Mouse (Mus musculus) testis, adult 10 weeks (tissue): ENCODE data around the gene Olfr743. TPM values are rescaled to one million over a fixed set of nuclear protein-coding genes. Genes with fewer than 3 reads are reported as not detected.

Experiments
- polyA plus RNA-seq: library from polyadenylated mRNA; stranded (reverse); fragments of 350-450 nt; fragmentation: Illumina TruSeq; extraction: RNeasy Lipid Tissue Mini Kit (QIAGEN cat#74804); gene quantifications from one replicate; pipeline ENCODE4 v1.2.3, GENCODE M21; 2014; ENCODE audit warnings: low read depth, low replicate concordance

Gene Olfr743
- 0.15 TPM for polyA plus RNA-seq

DNA sequence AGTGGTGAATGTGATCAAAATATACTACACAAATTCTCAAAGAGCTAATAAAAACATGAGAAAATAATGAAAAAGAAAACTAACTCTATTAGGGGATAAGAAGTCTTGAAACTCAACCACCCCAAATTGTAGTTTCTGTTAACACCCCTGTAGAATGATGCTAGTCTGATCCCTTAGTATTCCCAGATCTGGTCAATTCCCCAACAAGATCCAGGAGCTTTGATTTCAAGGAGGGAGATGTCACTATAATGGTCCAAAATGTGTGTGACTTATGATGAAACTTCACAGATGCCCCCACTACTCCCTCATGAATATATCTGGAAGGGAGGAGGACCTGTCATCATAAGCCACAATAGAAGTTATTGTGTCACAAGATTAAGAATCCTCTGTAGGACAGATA, at the start of gene Olfr743:
Gene Olfr743, plus strand, starts transcription at position 301 of the 400 bp plus-strand sequence.

DNA sequence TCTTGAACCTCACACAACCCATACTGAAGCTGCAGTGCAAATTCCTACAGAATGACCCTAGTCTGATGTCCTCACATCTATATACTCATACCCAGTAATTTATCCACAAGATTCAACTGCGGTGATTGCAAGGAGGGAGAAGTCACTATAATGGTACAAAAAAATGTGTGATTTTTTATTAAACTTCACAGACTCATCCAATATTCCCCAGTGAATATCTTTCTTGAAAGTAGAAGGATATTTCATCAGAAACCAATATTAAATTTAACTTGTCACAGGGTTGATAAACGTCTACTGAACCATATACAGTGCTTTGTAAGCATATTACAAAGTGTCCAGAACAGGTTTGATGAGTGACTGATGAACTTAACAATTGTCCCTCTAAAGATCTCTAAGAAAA, 49.2 kb upstream of the Olfr743 start, which contains the start of gene Olfr741:
Gene Olfr741, plus strand, starts transcription at position 301 of the 400 bp plus-strand sequence.

DNA sequence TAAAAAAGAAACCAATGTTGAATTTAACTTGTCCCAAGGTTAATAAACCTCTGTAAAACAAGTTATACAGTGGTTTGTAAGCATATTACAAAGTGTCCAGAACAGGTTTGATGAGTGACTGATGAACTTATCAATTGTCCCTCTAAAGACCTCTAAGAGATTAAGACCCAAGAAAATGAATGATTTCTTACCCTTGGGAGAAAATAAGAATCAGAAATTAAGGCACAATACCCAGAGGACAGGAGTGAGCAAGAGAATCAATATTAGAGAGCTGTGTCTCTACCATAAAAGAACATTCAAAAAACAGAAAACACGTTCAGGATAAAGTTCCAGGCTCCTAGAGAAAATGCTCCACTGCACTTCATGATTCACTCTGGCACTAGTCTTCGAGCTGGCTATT, 18.3 kb upstream of the Olfr743 start, which contains the start of gene Olfr742:
Gene Olfr742, plus strand, starts transcription at position 301 of the 400 bp plus-strand sequence.

Other genes starting within 250 kb of the Olfr743 start
- gene Olfr732, start 237.6 kb upstream of the Olfr743 start, polyA plus RNA-seq = 0.49 TPM
- 0.56 TPM for gene Olfr733, start 220.3 kb upstream of the Olfr743 start, polyA plus RNA-seq
- 0.56 TPM for gene Olfr734, start 195.1 kb upstream of the Olfr743 start, polyA plus RNA-seq
- gene Olfr735, start 173.0 kb upstream of the Olfr743 start, polyA plus RNA-seq = 0.63 TPM
- 0.10 TPM for gene Tlr11, start 163.9 kb upstream of the Olfr743 start, polyA plus RNA-seq
- gene Olfr736, start 140.7 kb upstream of the Olfr743 start, polyA plus RNA-seq = 0.10 TPM
- gene Olfr738, start 114.3 kb upstream of the Olfr743 start, polyA plus RNA-seq = not detected
- not detected for gene Olfr739, start 103.2 kb upstream of the Olfr743 start, polyA plus RNA-seq
- gene Olfr740, start 76.3 kb upstream of the Olfr743 start, polyA plus RNA-seq = not detected
- gene Olfr741, start 49.1 kb upstream of the Olfr743 start, polyA plus RNA-seq = not detected
- gene Olfr742, start 18.2 kb upstream of the Olfr743 start, polyA plus RNA-seq = 0.08 TPM
- not detected for gene Olfr744, start 93.0 kb downstream of the Olfr743 start, polyA plus RNA-seq
- gene Olfr745, start 117.5 kb downstream of the Olfr743 start, polyA plus RNA-seq = not detected
- gene Olfr746, start 125.2 kb downstream of the Olfr743 start, polyA plus RNA-seq = not detected
- gene Olfr747, start 171.4 kb downstream of the Olfr743 start, polyA plus RNA-seq = not detected
- gene Olfr748, start 185.5 kb downstream of the Olfr743 start, polyA plus RNA-seq = not detected
- not detected for gene Olfr749, start 223.3 kb downstream of the Olfr743 start, polyA plus RNA-seq